Mouse (Mus musculus) embryonic facial prominence, embryonic 15.5 days (tissue): Measurements from ENCODE around the gene Cd101. TPM values are rescaled to one million over a fixed set of nuclear protein-coding genes. Genes with fewer than 3 reads are reported as not detected.

Experiments
- ATAC-seq: fragments of 200-750 bp; cut with Nextera tagmentation; 2 replicates; pipeline ENCODE4 v1.8.0; 2017; ENCODE audit warnings: low read depth, moderate TSS enrichment; ENCODE audit not compliant: insufficient number of reproducible peaks, low FRiP score, low TSS enrichment
- H3K27ac ChIP-seq: fragments of 300-500 bp; sonication (generic); replicated peaks from 2 replicates; pipeline ENCODE4 v1.5.1; 2015; ENCODE audit warnings: mild to moderate bottlenecking, inconsistent platforms
- H3K27me3 ChIP-seq: fragments of 300-500 bp; sonication (generic); 2 replicates; pipeline ENCODE4 v1.6.1; 2015; ENCODE audit warnings: inconsistent platforms
- H3K36me3 ChIP-seq: fragments of 300-500 bp; sonication (generic); 2 replicates; pipeline ENCODE4 v1.6.1; 2015; ENCODE audit warnings: mild to moderate bottlenecking, inconsistent platforms
- H3K4me1 ChIP-seq: fragments of 300-500 bp; sonication (generic); 2 replicates; pipeline ENCODE4 v1.6.1; 2015; ENCODE audit warnings: inconsistent platforms
- H3K4me2 ChIP-seq: fragments of 300-500 bp; sonication (generic); replicated peaks from 2 replicates; pipeline ENCODE4 v1.6.1; 2015; ENCODE audit warnings: mild to moderate bottlenecking, inconsistent platforms
- H3K4me3 ChIP-seq: fragments of 300-500 bp; sonication (generic); replicated peaks from 2 replicates; pipeline ENCODE4 v1.5.1; 2015; ENCODE audit warnings: mild to moderate bottlenecking, inconsistent platforms
- H3K9ac ChIP-seq: fragments of 300-500 bp; sonication (generic); 2 replicates; pipeline ENCODE4 v1.6.1; 2015; ENCODE audit warnings: inconsistent platforms
- H3K9me3 ChIP-seq: fragments of 300-500 bp; sonication (generic); replicated peaks from 2 replicates; pipeline ENCODE4 v1.6.1; 2016; ENCODE audit warnings: inconsistent platforms
- WGBS: fragments of 180-500 bp; shearing (Covaris S2); methylation state at CpG from one replicate; pipeline ENCODE4 v1.1.7; 2015; 5-methylcytosine and 5-hydroxymethylcytosine counted together
- polyA plus RNA-seq: library from polyadenylated mRNA; unstranded; fragments of >200 nt; fragmentation: Nextera tagmentation; extraction: Ambion mirVana; gene quantifications from 2 replicates; pipeline ENCODE4 v1.2.1, GENCODE M21; 2015

The Cd101 gene
- 0.15 and 0.21 TPM in 2 replicates for polyA plus RNA-seq

DNA sequence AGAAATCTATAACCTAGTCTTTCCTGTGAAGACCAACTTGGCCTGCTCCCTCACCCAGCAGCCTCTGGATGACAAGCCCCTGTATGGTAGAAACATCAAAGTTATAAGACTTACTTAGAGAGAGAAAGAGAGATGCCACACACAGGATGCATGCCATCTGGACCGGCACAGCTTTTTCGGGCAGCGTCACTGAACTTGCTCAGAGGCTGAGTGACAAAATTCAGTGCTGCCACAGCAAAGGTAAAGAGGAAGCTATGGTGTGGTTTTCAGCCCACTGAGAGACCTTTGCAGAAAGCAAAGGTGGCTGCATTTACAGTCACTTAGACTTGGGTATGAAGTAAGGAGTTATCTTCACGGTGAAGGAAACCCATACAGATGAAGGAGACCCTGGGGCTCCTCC is at the start of gene Cd101:
TSS of gene Cd101 (minus strand) at position 218 of the 400 bp plus-strand sequence.
- Histone ChIP-seq H3K9me3 (no peaks in the 10 kb centered on the region), H3K4me1 (peaks cover 21% of the 10 kb centered on the region; the same call in 1 of the 2 replicates), H3K4me2 (no peak within 1 kb of the TSS), H3K36me3 (no peaks in the 10 kb centered on the region), H3K4me3 (no peak within 1 kb of the TSS), H3K27me3 (no peaks in the 10 kb centered on the region), H3K27ac (no peak within 1 kb of the TSS), H3K9ac (no peak within 1 kb of the TSS)
- ATAC-seq: no peak
- 72% methylated on average over 4 of the region's 4 CpGs for WGBS

GRCm38 (mm10) chr3:101078344-101078743 is 49.0 kb upstream of the Cd101 start:
- Histone ChIP-seq H3K9me3 (no peaks in the 10 kb centered on the region), H3K4me3 (no peak overlapping the region), H3K27me3 (no peaks in the 10 kb centered on the region), H3K4me1 (peaks cover 19% of the 10 kb centered on the region), H3K27ac (no peak overlapping the region), H3K4me2 (no peak overlapping the region), H3K9ac (no peak overlapping the region), H3K36me3 (peaks cover 19% of the 10 kb centered on the region)
- WGBS: 89% methylated on average over 1 of the region's 1 CpGs
- no peak for ATAC-seq

GRCm38 (mm10) chr3:101077710-101078100 is 48.3 kb upstream of the Cd101 start:
- no peak overlapping the region for H3K9ac ChIP-seq
- H3K4me2 ChIP-seq: no peak overlapping the region
- ATAC-seq: no peak
- H3K9me3 ChIP-seq: no peaks in the 10 kb centered on the region
- 85% methylated on average over 6 of the region's 6 CpGs for WGBS
- no peak overlapping the region for H3K4me3 ChIP-seq
- H3K27ac ChIP-seq: no peak overlapping the region
- H3K27me3 ChIP-seq: no peaks in the 10 kb centered on the region
- H3K4me1 ChIP-seq: peaks cover 24% of the 10 kb centered on the region
- peaks cover 20% of the 10 kb centered on the region for H3K36me3 ChIP-seq

GRCm38 (mm10) chr3:101076966-101077709 is 47.8 kb upstream of the Cd101 start:
- no peak overlapping the region for H3K9ac ChIP-seq
- WGBS: 95% methylated on average over 25 of the region's 25 CpGs
- no peaks in the 10 kb centered on the region for H3K9me3 ChIP-seq
- peaks cover 26% of the 10 kb centered on the region for H3K36me3 ChIP-seq
- no peak overlapping the region for H3K4me3 ChIP-seq
- ATAC-seq: 0 out of 2 replicates have a peak, but pooled peaks have one; percentile 8
- H3K27me3 ChIP-seq: no peaks in the 10 kb centered on the region
- no peak overlapping the region for H3K4me2 ChIP-seq
- no peak overlapping the region for H3K27ac ChIP-seq
- H3K4me1 ChIP-seq: peaks cover 30% of the 10 kb centered on the region

DNA sequence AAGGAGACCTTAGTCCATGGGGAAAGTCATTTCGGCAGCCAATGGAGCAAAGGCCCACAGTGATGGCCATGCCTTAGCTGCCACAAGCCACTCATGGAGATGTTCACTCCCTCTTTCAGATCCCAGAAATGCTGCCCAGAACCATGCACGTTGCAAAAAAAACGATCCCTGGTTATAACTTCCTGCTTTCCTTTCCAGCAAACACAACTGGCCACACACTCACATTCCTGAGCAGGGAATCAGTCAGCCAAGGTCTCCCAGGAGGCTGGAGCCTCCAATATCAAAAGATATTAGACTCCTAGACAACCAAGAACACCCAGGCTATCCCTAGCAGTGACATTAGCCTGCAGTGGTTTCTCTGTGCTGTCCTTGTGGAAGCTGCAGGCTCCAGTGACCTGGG is 46.5 kb upstream of the Cd101 start:
- H3K4me3 ChIP-seq: no peak overlapping the region
- H3K4me1 ChIP-seq: peaks cover 43% of the 10 kb centered on the region
- no peaks in the 10 kb centered on the region for H3K27me3 ChIP-seq
- WGBS: 62% methylated on average over 3 of the region's 3 CpGs
- H3K9me3 ChIP-seq: no peaks in the 10 kb centered on the region
- H3K4me2 ChIP-seq: no peak overlapping the region
- H3K36me3 ChIP-seq: peaks cover 31% of the 10 kb centered on the region
- ATAC-seq: no peak
- no peak overlapping the region for H3K9ac ChIP-seq
- H3K27ac ChIP-seq: no peak overlapping the region

GRCm38 (mm10) chr3:101073384-101073783 is 44.0 kb upstream of the Cd101 start:
- H3K4me3 ChIP-seq: no peak overlapping the region
- no peak overlapping the region for H3K4me2 ChIP-seq
- 54% methylated on average over 9 of the region's 9 CpGs for WGBS
- peaks cover 26% of the 10 kb centered on the region for H3K36me3 ChIP-seq
- no peaks in the 10 kb centered on the region for H3K9me3 ChIP-seq
- H3K27me3 ChIP-seq: no peaks in the 10 kb centered on the region
- peak overlapping the region; percentile 55 for H3K27ac ChIP-seq
- ATAC-seq: no peak
- H3K4me1 ChIP-seq: peaks cover 61% of the 10 kb centered on the region
- no peak overlapping the region for H3K9ac ChIP-seq

DNA sequence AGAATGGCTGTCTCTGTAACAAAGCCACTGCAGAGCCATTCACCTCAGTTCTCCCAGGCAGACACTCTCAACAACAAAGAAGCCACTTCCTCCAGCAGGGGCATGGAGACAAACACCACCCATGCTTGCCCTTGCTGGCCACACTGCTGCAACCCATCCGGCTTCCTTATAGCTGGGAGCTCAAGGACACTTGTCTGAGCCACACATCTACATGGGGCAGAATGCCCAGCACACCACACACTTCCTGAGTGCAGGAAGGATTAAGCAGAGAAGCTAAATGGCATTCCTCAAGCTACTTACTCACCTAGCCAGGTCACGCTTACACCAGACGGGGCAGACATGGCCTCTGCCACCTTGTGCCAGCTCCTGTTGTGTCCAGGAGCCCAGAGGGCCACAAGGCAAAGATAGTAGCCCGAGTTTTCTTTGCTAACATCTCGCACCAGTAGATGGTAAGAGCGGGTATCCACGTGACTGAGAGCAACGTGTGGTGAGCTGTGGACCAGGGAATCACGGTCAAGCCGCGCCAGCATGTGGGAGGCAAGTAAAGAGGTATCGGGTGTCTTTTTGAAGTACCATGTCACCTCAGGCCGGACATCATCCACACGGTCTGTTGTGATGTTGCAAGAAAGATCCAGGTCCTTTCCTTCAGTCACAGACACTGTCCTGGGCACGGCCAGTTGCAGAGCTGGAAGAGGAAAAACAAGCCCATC is 43.3 kb upstream of the Cd101 start:
- no peak overlapping the region for H3K4me3 ChIP-seq
- no peaks in the 10 kb centered on the region for H3K27me3 ChIP-seq
- H3K36me3 ChIP-seq: peaks cover 24% of the 10 kb centered on the region
- H3K27ac ChIP-seq: no peak overlapping the region
- WGBS: 76% methylated on average over 15 of the region's 15 CpGs
- H3K9ac ChIP-seq: no peak overlapping the region
- H3K4me1 ChIP-seq: peaks cover 59% of the 10 kb centered on the region
- H3K4me2 ChIP-seq: no peak overlapping the region
- ATAC-seq: no peak
- H3K9me3 ChIP-seq: no peaks in the 10 kb centered on the region

DNA sequence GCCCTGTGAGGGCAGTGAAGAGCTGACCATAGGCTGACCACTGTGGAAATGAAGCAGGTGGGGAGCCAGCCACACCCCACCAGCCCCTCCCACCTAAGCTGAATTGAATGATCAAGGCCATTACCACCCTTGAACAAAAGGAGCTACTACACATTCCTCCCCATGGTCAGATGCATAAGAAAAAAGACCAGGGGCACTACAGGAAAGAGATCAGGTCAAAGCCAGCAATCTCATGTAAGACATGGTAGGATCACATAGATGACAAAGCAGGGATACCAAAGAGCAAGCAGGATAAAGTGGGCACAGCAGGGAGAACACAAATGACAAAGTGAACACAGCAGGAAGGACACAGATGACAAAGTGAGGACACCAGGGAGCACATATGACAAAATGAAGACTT is 42.2 kb upstream of the Cd101 start:
- H3K27ac ChIP-seq: peak overlapping the region; percentile 78
- H3K4me3 ChIP-seq: no peak overlapping the region
- peaks cover 60% of the 10 kb centered on the region for H3K4me1 ChIP-seq
- H3K36me3 ChIP-seq: peaks cover 19% of the 10 kb centered on the region
- H3K9me3 ChIP-seq: no peaks in the 10 kb centered on the region
- H3K9ac ChIP-seq: no peak overlapping the region
- no peak overlapping the region for H3K4me2 ChIP-seq
- no peaks in the 10 kb centered on the region for H3K27me3 ChIP-seq
- no peak for ATAC-seq

DNA sequence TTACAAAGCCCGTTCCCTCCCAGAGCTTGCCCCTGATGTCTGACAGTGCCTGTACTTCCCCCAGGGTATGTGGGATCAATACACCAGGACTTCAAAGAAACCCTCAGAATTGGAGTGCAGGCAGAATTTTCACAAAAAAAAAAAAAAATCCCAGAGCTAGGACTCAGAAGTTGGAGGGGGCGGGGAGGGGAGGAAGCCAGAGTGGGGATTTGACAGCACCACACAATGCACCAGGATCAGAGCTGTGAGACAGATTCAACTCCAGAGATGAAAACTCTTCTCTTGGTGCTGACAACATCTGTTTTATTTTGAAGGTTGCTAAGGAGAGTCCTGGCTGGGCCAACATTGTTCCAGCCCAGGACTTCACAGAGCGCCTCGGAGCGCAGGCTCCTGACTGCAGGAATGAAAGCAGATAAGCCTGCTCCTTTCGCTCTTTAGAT is 41.5 kb upstream of the Cd101 start:
- peaks cover 16% of the 10 kb centered on the region for H3K36me3 ChIP-seq
- peak; percentile 71; the same call in 1 of the 2 replicates for ATAC-seq
- H3K4me2 ChIP-seq: no peak overlapping the region
- no peaks in the 10 kb centered on the region for H3K27me3 ChIP-seq
- H3K4me1 ChIP-seq: peaks cover 64% of the 10 kb centered on the region
- H3K9me3 ChIP-seq: no peaks in the 10 kb centered on the region
- H3K4me3 ChIP-seq: no peak overlapping the region
- no peak overlapping the region for H3K9ac ChIP-seq
- 30% methylated on average over 6 of the region's 6 CpGs for WGBS
- peak overlapping the region; percentile 78 for H3K27ac ChIP-seq

DNA sequence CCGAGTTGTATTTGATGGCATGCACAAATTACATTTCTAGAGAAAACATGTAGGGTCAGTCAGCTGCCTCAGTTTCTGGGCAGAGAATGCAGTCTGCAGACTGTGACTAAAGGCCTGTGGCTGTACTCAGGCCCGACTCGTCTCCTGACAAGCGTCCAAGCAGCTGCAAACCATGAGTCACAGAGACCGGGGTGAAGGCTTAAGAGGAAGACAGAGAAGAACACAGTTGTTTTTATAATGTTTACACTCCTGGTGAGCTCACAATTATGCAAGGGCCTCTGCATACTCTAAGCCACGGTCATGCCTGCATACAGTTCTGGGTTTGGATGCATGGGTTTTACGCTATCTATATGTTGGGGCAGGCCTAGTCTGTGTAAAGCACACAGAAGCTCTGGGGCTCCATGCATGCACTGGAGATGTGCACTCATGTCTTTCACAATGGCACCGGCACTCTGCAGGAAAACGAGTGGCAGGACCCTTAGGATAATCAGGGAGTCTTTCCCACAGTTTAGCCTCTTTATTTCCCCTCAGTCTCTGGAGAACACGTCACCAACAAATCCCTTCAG is 41.0 kb upstream of the Cd101 start:
- WGBS: 28% methylated on average over 10 of the region's 10 CpGs
- H3K4me3 ChIP-seq: no peak overlapping the region
- H3K36me3 ChIP-seq: peaks cover 16% of the 10 kb centered on the region
- H3K27me3 ChIP-seq: no peaks in the 10 kb centered on the region
- H3K4me2 ChIP-seq: no peak overlapping the region
- H3K9me3 ChIP-seq: no peaks in the 10 kb centered on the region
- peaks cover 64% of the 10 kb centered on the region for H3K4me1 ChIP-seq
- peak; percentile 73 for ATAC-seq
- no peak overlapping the region for H3K9ac ChIP-seq
- H3K27ac ChIP-seq: peak overlapping the region; percentile 78

GRCm38 (mm10) chr3:101068701-101069100 is 39.3 kb upstream of the Cd101 start:
- Histone ChIP-seq H3K36me3 (peaks cover 21% of the 10 kb centered on the region), H3K4me3 (no peak overlapping the region), H3K9me3 (no peaks in the 10 kb centered on the region), H3K4me2 (no peak overlapping the region), H3K27me3 (no peaks in the 10 kb centered on the region), H3K9ac (no peak overlapping the region), H3K27ac (no peak overlapping the region), H3K4me1 (peaks cover 65% of the 10 kb centered on the region)
- 47% methylated on average over 5 of the region's 5 CpGs for WGBS
- no peak for ATAC-seq
